Mouse (Mus musculus): ENCODE results near the gene Ptges2. TPM values are rescaled to one million over a fixed set of nuclear protein-coding genes. Genes with fewer than 3 reads are reported as not detected.

Ptges2 gene
- polyA plus RNA-seq, 1 experiment from 2014 or later: 40.5 TPM

DNA sequence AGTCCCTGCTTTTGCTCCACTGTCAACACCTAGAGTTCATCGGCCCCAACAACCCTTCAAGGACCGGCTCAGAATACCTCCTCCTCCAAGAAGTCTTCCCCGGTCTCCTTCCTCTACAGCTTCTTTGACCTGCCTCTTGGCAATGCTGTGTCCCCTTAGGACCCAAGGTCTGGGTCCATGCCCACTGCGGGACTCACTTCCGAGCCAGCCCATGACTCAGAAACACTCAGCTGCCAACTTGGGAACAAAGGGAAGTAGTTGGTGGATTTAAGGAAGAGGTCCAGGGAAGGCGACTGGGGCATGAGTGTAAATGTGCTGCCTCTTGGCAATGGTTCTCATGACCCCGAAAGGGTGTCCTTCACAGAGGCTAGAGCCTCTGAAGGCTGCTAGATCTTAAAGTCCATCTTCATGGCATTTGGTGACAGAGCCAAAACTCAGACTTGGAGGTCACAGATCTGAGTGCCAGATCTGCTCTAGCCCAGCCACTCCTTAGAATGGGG lies 15.6 kb upstream of the Ptges2 start:
- Histone ChIP-seq H3K4me1 (peaks cover 5% of the 10 kb centered on the region; the same call in 1 of the 2 replicates), H3K9ac (no peak overlapping the region), H3K4me2 (replicated peaks) (no peak overlapping the region), H3K27me3 (replicated peaks) (peaks cover 12% of the 10 kb centered on the region; the same call in 1 of the 2 replicates), H3K27ac (no peak overlapping the region), H3K9me3 (no peaks in the 10 kb centered on the region), H3K4me3 (no peak overlapping the region), H3K36me3 (peaks cover 50% of the 10 kb centered on the region)
- ATAC-seq (ENCODE audit: low FRiP score, low read depth): no peak
- 94% methylated on average over 7 of the region's 7 CpGs for WGBS

DNA sequence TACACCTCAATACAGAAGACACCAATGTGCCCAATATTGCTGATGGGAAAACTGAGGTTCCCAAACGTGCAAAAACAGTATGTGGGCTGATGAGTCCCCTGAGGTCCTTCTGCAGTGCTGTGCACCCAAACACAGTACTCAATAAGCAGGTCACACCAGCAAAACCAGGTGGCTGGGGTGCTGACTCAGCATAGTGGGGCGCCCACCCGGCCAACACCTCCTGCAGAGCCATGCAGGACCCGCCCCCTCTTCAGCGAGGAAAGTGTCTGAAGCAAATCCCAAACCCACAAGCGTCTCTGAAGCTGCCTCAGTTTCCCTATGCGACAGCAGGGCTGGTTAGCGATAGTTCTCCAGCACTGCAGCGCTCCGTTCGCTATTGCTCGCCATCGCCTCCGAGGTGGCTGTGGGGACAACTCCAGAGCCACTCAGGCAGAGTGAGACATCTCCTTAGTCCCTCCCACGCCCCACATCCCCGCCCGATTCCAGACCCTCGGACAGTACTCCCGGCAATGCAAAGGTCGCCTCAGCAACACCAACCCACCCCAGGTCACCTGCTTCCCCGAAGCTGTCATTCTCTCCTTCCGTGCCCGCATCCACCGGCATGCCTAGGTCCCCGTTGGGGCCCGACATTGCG lies 14.4 kb upstream of the Ptges2 start:
- no peak overlapping the region for H3K27ac ChIP-seq

DNA sequence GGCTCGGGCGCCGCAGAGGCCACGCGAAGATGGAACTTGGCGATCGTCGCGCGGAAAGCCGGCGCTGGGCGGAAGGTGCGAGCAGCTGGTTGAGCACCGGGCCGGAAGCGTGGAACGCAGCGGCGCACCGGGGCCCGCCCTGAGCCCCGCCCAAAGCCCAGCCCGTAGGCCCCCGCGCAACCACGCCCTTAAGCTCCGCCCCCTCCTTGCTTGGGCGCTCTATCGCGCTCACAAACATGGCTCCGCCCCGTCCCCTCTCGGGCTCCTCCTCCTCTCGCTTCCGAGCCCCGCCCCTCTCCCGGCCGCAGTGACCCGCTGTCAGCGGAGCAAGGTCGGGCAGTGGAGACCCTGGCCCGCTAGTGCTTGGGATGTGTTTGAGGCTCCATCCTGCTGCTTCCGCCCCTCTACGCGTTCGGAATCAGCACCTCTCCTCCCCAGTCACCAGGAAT lies 13.9 kb upstream of the Ptges2 start, which contains the start of gene 1110008P14Rik:
TSS of gene 1110008P14Rik (minus strand) at position 164 of the 449 bp plus-strand sequence.
- ATAC-seq (ENCODE audit: low FRiP score, low read depth): peak; percentile 82
- peaks cover 5% of the 10 kb centered on the region; the same call in 1 of the 2 replicates for H3K4me1 ChIP-seq
- H3K27ac ChIP-seq: no peak within 1 kb of the TSS
- WGBS: under 1% methylated on average over 36 of the region's 47 CpGs
- H3K9ac ChIP-seq: peak within 1 kb of the TSS; percentile 70
- H3K36me3 ChIP-seq: peaks cover 33% of the 10 kb centered on the region
- H3K4me3 ChIP-seq: peak within 1 kb of the TSS; percentile 65
- H3K9me3 ChIP-seq: no peaks in the 10 kb centered on the region
- peak within 1 kb of the TSS; percentile 96 for H3K4me2 ChIP-seq (replicated peaks)
- peaks cover 14% of the 10 kb centered on the region; the same call in 1 of the 2 replicates for H3K27me3 ChIP-seq (replicated peaks)

More for the DNA sequence above, 14.4 kb upstream of the Ptges2 start:
- peaks cover 38% of the 10 kb centered on the region for H3K36me3 ChIP-seq
- H3K4me1 ChIP-seq: peaks cover 5% of the 10 kb centered on the region; the same call in 1 of the 2 replicates
- peaks cover 14% of the 10 kb centered on the region; the same call in 1 of the 2 replicates for H3K27me3 ChIP-seq (replicated peaks)
- no peaks in the 10 kb centered on the region for H3K9me3 ChIP-seq
- 2% methylated on average over 27 of the region's 27 CpGs for WGBS
- H3K4me3 ChIP-seq: peak overlapping the region; percentile 65
- peak; percentile 63 for ATAC-seq (ENCODE audit: low FRiP score, low read depth)
- peak overlapping the region; percentile 70 for H3K9ac ChIP-seq
- peak overlapping the region; percentile 96 for H3K4me2 ChIP-seq (replicated peaks)

DNA sequence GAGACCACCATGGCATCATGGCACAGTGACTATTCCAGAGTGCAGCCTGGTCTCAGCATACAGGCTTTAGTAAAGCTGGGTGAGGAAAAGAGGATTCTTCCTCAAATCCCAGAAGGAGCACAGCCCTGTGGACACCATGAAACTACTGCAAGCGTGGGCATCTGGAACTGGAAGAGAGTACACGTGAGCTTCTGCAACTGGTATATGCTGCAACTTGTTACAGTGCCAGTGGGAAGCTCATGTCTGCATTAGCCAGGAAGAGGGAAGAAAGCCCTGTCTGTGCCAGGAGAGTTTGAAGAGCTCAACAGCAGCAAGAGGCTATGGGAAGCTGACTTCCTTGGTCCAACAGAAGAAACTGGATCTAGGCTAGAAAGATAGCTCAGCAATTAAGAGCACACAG lies 13.0 kb upstream of the Ptges2 start:
- WGBS: 82% methylated on average over 2 of the region's 2 CpGs
- Histone ChIP-seq H3K36me3 (peaks cover 24% of the 10 kb centered on the region), H3K9ac (no peak overlapping the region; the same call in 1 of the 2 replicates), H3K9me3 (no peaks in the 10 kb centered on the region), H3K4me3 (no peak overlapping the region), H3K4me2 (replicated peaks) (peak overlapping the region; percentile 96), H3K27me3 (replicated peaks) (peaks cover 14% of the 10 kb centered on the region; the same call in 1 of the 2 replicates), H3K27ac (no peak overlapping the region), H3K4me1 (peaks cover 5% of the 10 kb centered on the region; the same call in 1 of the 2 replicates)
- ATAC-seq (ENCODE audit: low FRiP score, low read depth): no peak

DNA sequence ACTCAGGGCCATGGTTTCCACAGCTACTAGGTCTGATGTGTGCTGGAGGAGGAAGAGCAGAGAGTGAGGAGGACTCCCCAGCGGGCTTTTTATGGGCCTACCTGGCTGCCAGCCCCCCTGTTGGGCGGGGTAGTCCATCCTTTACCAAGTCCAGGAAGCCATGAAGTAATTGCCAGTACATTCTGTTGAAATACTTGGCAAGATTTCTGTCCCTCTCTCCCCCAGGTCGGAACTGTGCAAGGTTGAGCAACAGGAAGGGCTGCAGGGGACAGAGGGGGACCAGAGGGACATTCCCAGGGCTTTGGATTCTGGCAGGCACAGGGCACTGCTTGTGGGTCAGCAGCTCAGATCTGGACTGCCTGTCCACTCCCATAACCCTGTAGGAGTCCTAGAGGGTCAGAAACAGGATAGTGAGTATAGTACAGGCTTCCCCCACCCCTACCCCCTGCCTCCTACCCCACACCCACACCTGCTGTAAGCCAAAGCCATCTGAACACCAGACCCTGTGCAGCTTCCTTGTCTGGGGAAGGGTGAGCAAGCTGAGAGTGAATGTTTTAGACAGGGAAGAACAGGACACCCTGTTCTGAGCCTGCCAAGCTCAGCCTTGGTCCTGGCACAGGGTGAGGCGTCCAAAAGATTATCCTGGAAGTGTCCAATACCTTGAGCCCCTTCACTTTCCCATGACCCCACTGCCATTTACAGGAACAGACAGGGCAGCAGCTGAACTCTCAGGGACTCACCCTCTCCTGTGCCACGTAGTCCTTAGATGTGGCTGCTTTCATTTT lies 7.8 kb upstream of the Ptges2 start, which contains the start of gene Lcn2:
TSS of gene Lcn2 (minus strand) at position 547 of the 785 bp plus-strand sequence.
- H3K4me1 ChIP-seq: no peaks in the 10 kb centered on the region
- H3K9me3 ChIP-seq: no peaks in the 10 kb centered on the region
- WGBS: 61% methylated on average over 5 of the region's 5 CpGs
- H3K4me3 ChIP-seq: no peak within 1 kb of the TSS
- no peaks in the 10 kb centered on the region for H3K36me3 ChIP-seq
- no peak for ATAC-seq (ENCODE audit: low FRiP score, low read depth)
- H3K27me3 ChIP-seq (replicated peaks): peaks cover 14% of the 10 kb centered on the region; the same call in 1 of the 2 replicates
- H3K27ac ChIP-seq: no peak within 1 kb of the TSS
- H3K4me2 ChIP-seq (replicated peaks): no peak within 1 kb of the TSS
- no peak within 1 kb of the TSS for H3K9ac ChIP-seq

DNA sequence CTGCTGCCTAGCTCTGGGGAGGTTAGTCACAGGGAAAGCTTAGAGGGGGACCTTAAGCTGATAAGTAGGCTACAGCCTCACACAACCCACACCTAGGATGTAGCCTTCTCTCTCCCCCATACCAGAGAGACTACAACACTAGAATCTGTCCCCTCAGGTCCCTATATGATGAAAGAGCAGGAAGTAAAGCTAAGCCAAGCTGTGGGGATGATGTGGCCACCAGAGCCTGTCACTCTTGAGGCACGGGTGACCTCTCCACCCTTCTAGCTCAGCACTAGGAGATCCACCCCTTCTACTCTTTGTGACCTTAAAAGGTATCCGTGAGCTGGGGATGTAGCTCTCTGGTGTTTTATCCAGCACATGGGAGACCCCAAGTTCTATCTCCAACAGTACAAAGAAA lies 6.5 kb upstream of the Ptges2 start:
- WGBS: 79% methylated on average over 2 of the region's 2 CpGs
- no peak overlapping the region for H3K27ac ChIP-seq
- no peak for ATAC-seq (ENCODE audit: low FRiP score, low read depth)
- no peak overlapping the region for H3K4me2 ChIP-seq (replicated peaks)
- H3K36me3 ChIP-seq: no peaks in the 10 kb centered on the region
- H3K4me3 ChIP-seq: no peak overlapping the region
- no peak overlapping the region for H3K9ac ChIP-seq
- H3K27me3 ChIP-seq (replicated peaks): peaks cover 6% of the 10 kb centered on the region; the same call in 1 of the 2 replicates
- no peaks in the 10 kb centered on the region for H3K9me3 ChIP-seq
- no peaks in the 10 kb centered on the region for H3K4me1 ChIP-seq

DNA sequence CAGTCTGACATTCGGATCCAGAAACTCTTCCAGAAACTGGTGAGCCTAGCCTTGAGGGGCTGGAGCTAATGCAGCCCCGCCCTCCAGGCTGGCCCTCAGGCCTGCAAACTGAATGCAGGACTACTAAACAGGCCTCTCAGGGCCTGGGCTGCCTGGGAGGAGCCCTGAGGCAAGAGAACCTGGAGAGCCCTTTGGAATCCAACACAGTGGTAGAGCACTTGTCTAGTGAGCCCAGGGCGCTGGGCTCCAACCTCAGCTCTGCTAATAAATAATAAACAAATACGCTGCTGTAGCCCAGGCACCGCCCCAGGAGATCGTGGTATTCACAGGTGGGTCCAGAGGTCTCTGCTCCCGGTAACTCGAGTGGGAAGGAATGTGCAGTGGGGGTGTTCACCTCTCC lies 4.8 kb upstream of the Ptges2 start:
- no peak for ATAC-seq (ENCODE audit: low FRiP score, low read depth)
- Histone ChIP-seq H3K4me1 (no peaks in the 10 kb centered on the region; the same call in 1 of the 2 replicates), H3K36me3 (no peaks in the 10 kb centered on the region), H3K4me2 (replicated peaks) (no peak overlapping the region), H3K27me3 (replicated peaks) (no peaks in the 10 kb centered on the region), H3K4me3 (no peak overlapping the region), H3K9me3 (no peaks in the 10 kb centered on the region), H3K9ac (no peak overlapping the region), H3K27ac (no peak overlapping the region)
- WGBS: 76% methylated on average over 8 of the region's 8 CpGs

DNA sequence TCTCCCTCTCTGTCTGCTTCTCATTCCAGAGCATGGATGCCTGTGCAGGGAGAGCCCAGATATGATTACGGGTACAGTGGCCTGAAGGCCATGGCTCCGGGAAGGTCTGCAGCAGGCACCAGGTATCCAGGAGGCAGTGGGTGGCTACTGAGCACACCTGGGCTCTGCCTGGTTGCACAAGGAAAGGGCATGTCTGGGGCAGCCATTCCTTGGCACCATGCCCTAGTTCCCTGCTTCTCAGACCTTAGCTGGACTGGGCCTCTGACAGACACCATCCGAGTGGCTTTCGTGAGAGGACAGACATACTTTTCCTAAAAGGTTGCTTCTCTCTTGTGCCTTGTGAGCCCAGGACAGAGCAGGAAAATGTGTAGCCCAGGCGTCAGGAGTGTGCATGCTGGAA lies 3.6 kb upstream of the Ptges2 start:
- H3K4me3 ChIP-seq: no peak overlapping the region
- H3K9me3 ChIP-seq: no peaks in the 10 kb centered on the region
- H3K9ac ChIP-seq: no peak overlapping the region
- no peak overlapping the region for H3K4me2 ChIP-seq (replicated peaks)
- no peak for ATAC-seq (ENCODE audit: low FRiP score, low read depth)
- H3K36me3 ChIP-seq: no peaks in the 10 kb centered on the region
- H3K27me3 ChIP-seq (replicated peaks): no peaks in the 10 kb centered on the region
- H3K4me1 ChIP-seq: peaks cover 6% of the 10 kb centered on the region
- H3K27ac ChIP-seq: no peak overlapping the region
- WGBS: 89% methylated on average over 5 of the region's 5 CpGs

DNA sequence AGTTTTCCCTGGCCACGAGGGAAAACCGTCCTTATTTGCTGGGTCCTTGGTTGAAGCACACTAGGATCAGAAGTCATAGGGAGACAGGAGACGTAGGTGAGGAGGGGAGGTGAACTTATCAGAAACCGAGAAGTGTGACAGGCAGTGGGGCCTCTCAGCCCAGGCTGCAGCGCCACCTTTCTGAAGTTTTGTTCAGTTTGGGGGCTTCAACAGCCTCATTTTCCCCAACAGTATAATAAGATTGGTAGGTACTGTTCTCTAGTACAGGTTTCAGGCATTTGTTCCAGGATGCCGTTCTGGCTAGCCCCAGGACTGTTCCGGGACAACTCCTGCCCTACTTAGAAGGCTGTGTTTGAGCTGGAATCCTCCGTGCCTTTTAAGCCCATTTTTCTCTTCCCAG lies 723 bp upstream of the Ptges2 start:
- WGBS: 5% methylated on average over 8 of the region's 8 CpGs
- H3K4me1 ChIP-seq: peaks cover 10% of the 10 kb centered on the region
- H3K27ac ChIP-seq: 0 out of 2 replicates have a peak overlapping the region, but pooled peaks have one; percentile 57
- H3K4me3 ChIP-seq: peak overlapping the region; percentile 93
- peak overlapping the region; percentile 91 for H3K9ac ChIP-seq
- H3K4me2 ChIP-seq (replicated peaks): peak overlapping the region; percentile 95
- no peak for ATAC-seq (ENCODE audit: low FRiP score, low read depth)
- peaks cover 2% of the 10 kb centered on the region; the same call in 1 of the 2 replicates for H3K36me3 ChIP-seq
- no peaks in the 10 kb centered on the region for H3K27me3 ChIP-seq (replicated peaks)
- no peaks in the 10 kb centered on the region for H3K9me3 ChIP-seq

DNA sequence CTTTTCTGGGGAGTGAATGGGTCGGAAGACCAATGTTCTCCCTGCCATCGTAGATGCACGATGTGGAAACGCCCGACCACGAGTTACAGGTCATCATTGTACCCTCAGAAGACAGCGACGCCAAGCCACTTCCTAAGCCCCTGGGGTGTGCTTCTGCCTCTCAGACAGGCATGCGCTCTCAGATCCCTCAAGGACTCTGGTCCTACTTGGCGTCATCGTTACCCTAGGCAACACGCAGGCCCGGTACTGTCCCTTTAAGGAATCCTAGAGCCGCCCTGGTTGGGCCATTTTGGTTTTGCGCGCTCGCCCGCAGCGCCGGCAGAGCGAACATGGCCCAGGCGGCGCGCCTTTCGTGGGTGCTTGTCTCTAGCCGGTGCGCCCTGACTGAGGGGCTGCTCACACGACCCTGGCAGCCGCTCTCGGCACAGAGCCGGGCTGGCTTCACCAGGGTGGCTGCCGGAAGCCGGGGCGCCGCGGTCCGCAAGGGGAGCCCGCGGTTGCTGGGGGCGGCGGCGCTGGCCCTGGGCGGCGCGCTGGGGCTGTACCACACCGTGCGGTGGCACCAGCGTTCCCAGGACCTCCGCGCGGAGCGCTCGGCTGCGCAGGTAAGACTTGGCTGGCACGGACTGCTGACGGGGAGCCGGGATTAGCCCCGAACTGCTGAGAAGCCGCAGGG lies 388 bp downstream of the Ptges2 start:
- peak; percentile 97 for ATAC-seq (ENCODE audit: low FRiP score, low read depth)
- peak overlapping the region; percentile 91 for H3K9ac ChIP-seq
- H3K4me1 ChIP-seq: peaks cover 10% of the 10 kb centered on the region
- peak overlapping the region; percentile 95 for H3K4me2 ChIP-seq (replicated peaks)
- peak overlapping the region; percentile 57 for H3K27ac ChIP-seq
- no peaks in the 10 kb centered on the region for H3K9me3 ChIP-seq
- peaks cover 13% of the 10 kb centered on the region for H3K36me3 ChIP-seq
- H3K4me3 ChIP-seq: peak overlapping the region; percentile 93
- H3K27me3 ChIP-seq (replicated peaks): no peaks in the 10 kb centered on the region
- WGBS: under 1% methylated on average over 59 of the region's 59 CpGs

DNA sequence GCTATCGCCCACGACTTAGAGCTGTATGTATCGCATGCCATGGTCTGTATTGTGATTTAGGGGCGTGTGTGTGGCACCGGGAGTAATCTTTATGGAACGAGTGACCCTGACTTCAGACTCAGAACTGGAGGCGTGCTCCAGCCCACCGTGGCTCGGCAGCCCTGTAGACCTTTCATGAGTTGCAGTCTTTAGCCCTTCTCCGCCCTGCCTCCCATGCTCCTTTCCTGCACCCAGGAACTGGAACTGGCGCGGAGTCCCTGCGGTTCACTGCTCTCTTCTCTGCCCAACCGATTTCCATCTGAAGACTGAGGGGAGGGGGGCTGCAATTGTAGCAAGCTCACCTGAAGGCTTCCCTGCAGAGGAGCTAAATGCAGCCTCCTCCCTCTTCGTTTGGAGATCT lies 999 bp downstream of the Ptges2 start:
- Histone ChIP-seq H3K4me3 (peak overlapping the region; percentile 93), H3K27ac (no peak overlapping the region), H3K4me1 (peaks cover 10% of the 10 kb centered on the region), H3K27me3 (replicated peaks) (no peaks in the 10 kb centered on the region), H3K9ac (peak overlapping the region; percentile 91), H3K9me3 (no peaks in the 10 kb centered on the region), H3K36me3 (peaks cover 19% of the 10 kb centered on the region), H3K4me2 (replicated peaks) (peak overlapping the region; percentile 95)
- WGBS: under 1% methylated on average over 15 of the region's 15 CpGs
- no peak for ATAC-seq (ENCODE audit: low FRiP score, low read depth)

All from neural tube, embryonic 12.5 days (tissue).